Mouse (Mus musculus) thymus, postnatal 4 days (tissue): ENCODE measurements at regions not wholly inside any gene's neighbourhood (a gene's known extent, or its start where the extent isn't known, plus 50 kb on each side); places are given as distances from the start of the nearest gene placed in this dataset.
A peak's percentile ranks its signal among the peaks of the same experiment; 100 is the strongest.

Experiments used
- DNase-seq: peaks from one replicate; pipeline ENCODE4 v3.0.0; 2021

DNA sequence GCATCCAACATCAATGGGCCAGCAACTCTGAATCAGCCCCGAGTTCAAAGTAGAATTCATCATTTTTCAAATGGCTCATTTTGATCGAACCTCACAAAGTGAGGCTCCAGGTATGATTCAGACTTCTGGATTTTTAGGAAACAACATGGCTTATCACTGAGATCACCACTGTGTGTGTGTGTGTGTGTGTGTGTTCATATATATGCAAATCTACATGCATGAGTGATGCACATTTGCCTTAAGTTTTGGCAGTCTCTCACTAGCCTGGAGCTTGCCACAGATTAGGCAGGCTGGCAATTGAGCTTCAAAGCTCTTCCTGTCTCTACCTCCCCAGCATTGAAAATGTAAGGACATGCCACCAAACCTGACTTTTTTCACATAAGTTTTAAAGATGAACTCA lies 195.1 kb upstream of the Mindy3 start:
- no peak for DNase-seq

- no peak for DNase-seq
Observed at GRCm38 (mm10) chr2:12613858-12614257, 194.6 kb upstream of the Mindy3 start.

- no peak for DNase-seq
Observed at GRCm38 (mm10) chr2:12582566-12582965, 163.3 kb upstream of the Mindy3 start.

DNA sequence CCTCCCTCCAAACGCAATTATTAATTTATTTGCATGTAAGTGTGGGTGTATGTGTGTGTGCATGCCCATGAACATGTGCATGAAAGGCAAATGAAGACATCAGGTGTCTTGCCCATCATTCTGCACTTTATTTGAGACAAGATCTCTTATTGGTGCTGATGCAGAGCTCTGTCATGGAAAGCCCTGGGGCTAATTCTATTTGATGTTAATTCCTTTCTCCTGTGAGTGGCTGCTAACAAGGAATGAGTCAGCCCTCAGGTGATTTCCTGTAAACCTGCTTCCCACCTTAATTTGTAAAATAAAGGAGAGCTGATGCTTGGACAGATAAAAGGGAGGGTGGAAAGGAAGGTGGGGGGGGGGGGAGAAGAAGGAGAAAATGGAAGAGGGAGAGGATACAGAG lies 138.5 kb upstream of the Mindy3 start:
- no peak for DNase-seq

GRCm38 (mm10) chr2:12522411-12522810 lies 103.1 kb upstream of the Mindy3 start:
- DNase-seq: no peak

GRCm38 (mm10) chr2:12521744-12522143 lies 102.5 kb upstream of the Mindy3 start:
- no peak for DNase-seq

GRCm38 (mm10) chr2:12492369-12492768 lies 73.1 kb upstream of the Mindy3 start:
- DNase-seq: peak; percentile 68

GRCm38 (mm10) chr2:12469440-12470339 lies 50.4 kb upstream of the Mindy3 start:
- DNase-seq: no peak
